Mouse (Mus musculus) midbrain, postnatal 0 days (tissue): ENCODE measurements around the gene Eps15. TPM values are rescaled to one million over a fixed set of nuclear protein-coding genes. Genes with fewer than 3 reads are reported as not detected.

ENCODE experiments used
- ATAC-seq: fragments of 200-750 bp; cut with Nextera tagmentation; 2 replicates; pipeline ENCODE4 v1.8.0; 2017; ENCODE audit warnings: moderate number of reproducible peaks, mild to moderate bottlenecking, moderate TSS enrichment, moderate library complexity; ENCODE audit not compliant: low FRiP score
- DNase-seq: peaks from one replicate; pipeline ENCODE4 v3.0.0-alpha.2; 2015; ENCODE audit warnings: low spot score
- H3K27ac ChIP-seq: fragments of 300-500 bp; sonication (generic); 2 replicates; pipeline ENCODE4 v1.5.1; 2014; ENCODE audit warnings: low read depth, mild to moderate bottlenecking, low read length, mixed read lengths
- H3K27me3 ChIP-seq: fragments of 300-500 bp; sonication (generic); 2 replicates; pipeline ENCODE4 v1.6.1; 2014; ENCODE audit warnings: low read length, control low read depth, mixed read lengths; ENCODE audit not compliant: insufficient read depth
- H3K36me3 ChIP-seq: fragments of 300-500 bp; sonication (generic); 2 replicates; pipeline ENCODE4 v1.6.1; 2014; ENCODE audit warnings: low read length, control low read depth, mixed read lengths; ENCODE audit not compliant: insufficient read depth
- H3K4me1 ChIP-seq: fragments of 300-500 bp; sonication (generic); 2 replicates; pipeline ENCODE4 v1.6.1; 2014; ENCODE audit warnings: mild to moderate bottlenecking, control low read depth, antibody characterized with exemption, low read length, mixed read lengths; ENCODE audit not compliant: insufficient read depth
- H3K4me2 ChIP-seq: fragments of 300-500 bp; sonication (generic); 2 replicates; pipeline ENCODE4 v1.6.1; 2014; ENCODE audit warnings: low read depth, mild to moderate bottlenecking, low read length, mixed read lengths; ENCODE audit not compliant: poor library complexity, severe bottlenecking
- H3K4me3 ChIP-seq: fragments of 300-500 bp; sonication (generic); 2 replicates; pipeline ENCODE4 v1.5.1; 2014; ENCODE audit warnings: low read depth, mild to moderate bottlenecking, low read length, moderate library complexity
- H3K9ac ChIP-seq: fragments of 300-500 bp; sonication (generic); replicated peaks from 2 replicates; pipeline ENCODE4 v1.6.1; 2014; ENCODE audit warnings: mild to moderate bottlenecking, low read length, moderate library complexity, mixed read lengths; ENCODE audit not compliant: poor library complexity, severe bottlenecking
- H3K9me3 ChIP-seq: fragments of 300-500 bp; sonication (generic); 2 replicates; pipeline ENCODE4 v1.6.1; 2016; ENCODE audit warnings: low read length, control low read depth
- CTCF ChIP-seq: IDR thresholded peaks from 2 replicates; pipeline ENCODE4 v1.5.1; 2016; ENCODE audit warnings: antibody characterized with exemption, mild to moderate bottlenecking
- WGBS: fragments of 180-500 bp; shearing (Covaris S2); extraction: QIAGEN DNeasy Blood & Tissue Kit; methylation state at CpG from one replicate; pipeline ENCODE4 v1.1.7; 2014; 5-methylcytosine and 5-hydroxymethylcytosine counted together
- polyA plus RNA-seq: library from polyadenylated mRNA; unstranded; fragments of >200 nt; fragmentation: Nextera tagmentation; extraction: Ambion mirVana; gene quantifications from 2 replicates; pipeline ENCODE4 v1.2.1, GENCODE M21; 2015
- total RNA-seq: library from RNA; depleted of rRNA; stranded (reverse); fragments of >200 nt; gene quantifications from 2 replicates; pipeline ENCODE4 v1.2.3, GENCODE M21; 2014; rRNA removed

The Eps15 gene
- total RNA-seq: 102 and 148 TPM in 2 replicates
- polyA plus RNA-seq: 57.6 and 58.7 TPM in 2 replicates

- Histone ChIP-seq H3K4me1 (no peaks in the 10 kb centered on the region), H3K9ac (peak within 1 kb of the TSS; percentile 68), H3K27ac (peak within 1 kb of the TSS; percentile 38; the same call in 1 of the 2 replicates), H3K4me2 (peak within 1 kb of the TSS; percentile 81), H3K4me3 (peak within 1 kb of the TSS; percentile 89), H3K27me3 (no peaks in the 10 kb centered on the region), H3K36me3 (no peaks in the 10 kb centered on the region), H3K9me3 (no peaks in the 10 kb centered on the region)
- WGBS: 4% methylated on average over 38 of the region's 44 CpGs
- peak; percentile 87 for DNase-seq
- TF ChIP-seq CTCF: no peak
- peak; percentile 95 for ATAC-seq
Measured at GRCm38 (mm10) chr4:109279689-109280458, at the start of gene Eps15. Gene Eps15 (plus strand): TSS chr4:109280268.

- Histone ChIP-seq H3K4me1 (no peaks in the 10 kb centered on the region), H3K9me3 (no peaks in the 10 kb centered on the region), H3K4me3 (no peak within 1 kb of the TSS), H3K4me2 (no peak within 1 kb of the TSS), H3K9ac (no peak within 1 kb of the TSS), H3K27me3 (no peaks in the 10 kb centered on the region), H3K27ac (no peak within 1 kb of the TSS), H3K36me3 (no peaks in the 10 kb centered on the region)
- 84% methylated on average over 2 of the region's 2 CpGs for WGBS
- no peak for ATAC-seq
- no peak for DNase-seq
- no peak for TF ChIP-seq CTCF
Measured at GRCm38 (mm10) chr4:109234185-109234584, 45.9 kb upstream of the Eps15 start, which contains the start of gene Calr4. Gene Calr4 (plus strand): TSS chr4:109234485.

- no peaks in the 10 kb centered on the region for H3K4me1 ChIP-seq
- no peaks in the 10 kb centered on the region for H3K27me3 ChIP-seq
- H3K27ac ChIP-seq: no peak overlapping the region
- H3K9me3 ChIP-seq: no peaks in the 10 kb centered on the region
- H3K9ac ChIP-seq: no peak overlapping the region
- DNase-seq: peak; percentile 69
- no peak overlapping the region for H3K4me2 ChIP-seq
- no peaks in the 10 kb centered on the region for H3K36me3 ChIP-seq
- TF ChIP-seq CTCF: no peak
- WGBS: 63% methylated on average over 9 of the region's 9 CpGs
- no peak for ATAC-seq
- H3K4me3 ChIP-seq: no peak overlapping the region
Measured at GRCm38 (mm10) chr4:109234806-109235350, 45.2 kb upstream of the Eps15 start.

GRCm38 (mm10) chr4:109236186-109236879 is 43.7 kb upstream of the Eps15 start:
- TF ChIP-seq CTCF: no peak
- DNase-seq: peak; percentile 40
- Histone ChIP-seq H3K4me3 (no peak overlapping the region), H3K4me2 (no peak overlapping the region), H3K9ac (no peak overlapping the region), H3K36me3 (no peaks in the 10 kb centered on the region), H3K27me3 (no peaks in the 10 kb centered on the region), H3K27ac (no peak overlapping the region), H3K9me3 (no peaks in the 10 kb centered on the region), H3K4me1 (no peaks in the 10 kb centered on the region)
- ATAC-seq: no peak
- WGBS: 48% methylated on average over 7 of the region's 7 CpGs

GRCm38 (mm10) chr4:109238428-109239268 is 41.4 kb upstream of the Eps15 start:
- no peak overlapping the region for H3K4me2 ChIP-seq
- no peaks in the 10 kb centered on the region for H3K4me1 ChIP-seq
- no peaks in the 10 kb centered on the region for H3K9me3 ChIP-seq
- H3K27ac ChIP-seq: no peak overlapping the region
- no peak overlapping the region for H3K9ac ChIP-seq
- H3K4me3 ChIP-seq: no peak overlapping the region
- H3K36me3 ChIP-seq: no peaks in the 10 kb centered on the region
- TF ChIP-seq CTCF: no peak
- H3K27me3 ChIP-seq: no peaks in the 10 kb centered on the region
- DNase-seq: peak; percentile 19
- ATAC-seq: no peak
- WGBS: 77% methylated on average over 24 of the region's 24 CpGs
